ENCODE assay signal across 14 mouse cellular contexts in genomic region chr5:118236891-118237290, GRCm38 (mm10). TPM values are rescaled to one million over a fixed set of nuclear protein-coding genes. Genes with fewer than 3 reads are reported as not detected.
DNase-seq lines count a peak whose midpoint lies in the region.
"Had no signal": no experiment of that assay in that cellular context is flagged by ENCODE, and none has a peak within 500 bp of the region (broad histone marks: within the 10 kb centered on the region; RNA-seq: fewer than 3 reads in every experiment).

No protein-coding gene starts in this region.

- peak; percentile 78 for DNase-seq in adrenal gland, postnatal 10 days
- DNase-seq in adrenal gland, adult 8-10 months = no peak
- peak; percentile 17 for DNase-seq in ovary, postnatal 36 days (ENCODE audit: low spot score)
- DNase-seq in ovary, postnatal 10 days (ENCODE audit: low spot score) = no peak
- peak; percentile 82 for DNase-seq in cerebellum, adult 11-12 months
- DNase-seq in cerebellum, postnatal 36 days = peak; percentile 60 to 76
- DNase-seq in heart, adult 11 months = no peak
- no peak for DNase-seq in yolk sac, embryonic 10.5 days (ENCODE audit: low spot score)
- DNase-seq: gastrocnemius, adult 2 months; kidney, adult 9 months; lung, adult 18-20 months; lung, postnatal 4 days; right cerebral cortex, adult 18-20 months; thymus, postnatal 36 days had no signal

RNA-seq across cellular contexts. Expression of gene Rnft2, which starts 8.0 kb away (rescaled TPM):
- total RNA-seq in adrenal gland, postnatal 10 days (2021) = 1 to 10 TPM; 4.0 to 5.5 TPM
- total RNA-seq in adrenal gland, adult 8-10 months (2022) = 10 to 100 TPM in 1 of 4 experiments, 1 to 10 TPM in 3; 4.3 to 13.9 (median 7.0) TPM

RNA-seq across cellular contexts. Expression of gene 2410131K14Rik, which starts 8.1 kb away (rescaled TPM):
- 1 to 10 TPM; 7.7 to 8.6 TPM for total RNA-seq in adrenal gland, postnatal 10 days (2021)
- 1 to 10 TPM; 7.9 to 10.0 (median 8.8) TPM for total RNA-seq in adrenal gland, adult 8-10 months (2022)

Comparison
In these comparisons a context has a peak if more than half of its experiments do, and no peak if none do; other contexts are left out.
1. DNase-seq: peak in adrenal gland, postnatal 10 days (single experiment), ovary, postnatal 36 days (single experiment), cerebellum, adult 11-12 months (single experiment) and cerebellum, postnatal 36 days (2 of 2); none in adrenal gland, adult 8-10 months (single experiment), ovary, postnatal 10 days (single experiment), heart, adult 11 months (single experiment) and yolk sac, embryonic 10.5 days (single experiment).